Mouse (Mus musculus) heart, adult 11 months (tissue): ENCODE results near the gene Flt3l.
"Not testable (repeated sequence)": the region's sequence is repeated elsewhere in the genome, so short reads cannot be mapped to it uniquely, and the experiment has no call there.

ENCODE experiments used
- DNase-seq: peaks from one replicate; pipeline ENCODE4 v3.0.0; 2022

The Flt3l gene

GRCm38 (mm10) chr7:45135993-45136567 lies at the start of gene Flt3l, which contains the start of gene Gm45713:
Gene Flt3l (minus strand): TSS chr7:45136432.
Gene Gm45713 (minus strand): TSS chr7:45136231.
- peak; percentile 100 for DNase-seq

DNA sequence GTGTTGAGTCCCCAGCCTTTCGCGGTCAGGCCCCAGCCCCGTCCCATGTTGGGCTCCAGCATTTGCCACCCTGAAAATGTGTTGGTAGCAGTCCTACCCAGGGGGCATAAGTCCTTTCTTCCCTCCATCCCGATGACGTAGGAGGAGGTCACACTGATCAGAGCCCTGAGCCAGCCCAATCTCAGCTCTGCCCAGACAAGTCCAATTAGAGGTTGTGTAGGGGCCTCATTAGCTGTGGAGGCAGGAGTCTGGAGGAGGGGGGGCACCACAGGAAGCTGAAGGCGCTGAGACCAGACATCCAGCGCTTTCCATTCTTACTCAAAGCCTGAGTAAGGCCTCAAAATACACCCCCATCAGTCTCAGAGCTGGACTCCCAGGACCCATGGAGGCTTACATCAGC lies 49.7 kb upstream of the Flt3l start:
- no peak for DNase-seq

- DNase-seq = no peak
Observed at GRCm38 (mm10) chr7:45183672-45184071, 47.4 kb upstream of the Flt3l start.

GRCm38 (mm10) chr7:45182606-45183005 lies 46.4 kb upstream of the Flt3l start:
- DNase-seq = no peak

- DNase-seq = peak; percentile 99
Observed at GRCm38 (mm10) chr7:45182199-45182601, 46.0 kb upstream of the Flt3l start.

GRCm38 (mm10) chr7:45181540-45181939 lies 45.3 kb upstream of the Flt3l start:
- no peak for DNase-seq

- no peak for DNase-seq
Observed at GRCm38 (mm10) chr7:45180896-45181477, 44.8 kb upstream of the Flt3l start, which contains the start of gene Pth2. Gene Pth2 (plus strand): TSS chr7:45180995.

DNA sequence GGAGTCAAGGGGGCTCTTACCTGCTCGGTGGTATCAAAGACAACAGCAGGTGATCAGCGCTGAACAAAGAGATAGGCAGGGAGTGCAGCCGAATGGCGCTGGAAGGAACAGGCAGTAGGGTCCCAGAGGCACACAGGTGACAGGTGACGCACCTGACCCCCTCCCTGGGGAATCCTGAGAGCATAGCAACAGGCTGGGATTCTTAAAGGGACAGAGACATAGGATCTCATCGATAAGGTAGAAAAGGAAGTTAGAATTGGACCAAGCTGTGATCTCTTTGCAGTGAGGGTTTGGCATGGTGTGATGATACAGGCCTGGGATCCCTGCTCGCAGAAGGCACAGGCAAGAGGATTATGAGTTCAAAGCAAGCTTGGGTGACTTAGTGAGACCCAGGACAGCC lies 43.2 kb upstream of the Flt3l start, which contains the start of gene Gfy:
Gfy (minus strand) TSS at position 101 of the 400 bp plus-strand sequence.
- DNase-seq = no peak

DNA sequence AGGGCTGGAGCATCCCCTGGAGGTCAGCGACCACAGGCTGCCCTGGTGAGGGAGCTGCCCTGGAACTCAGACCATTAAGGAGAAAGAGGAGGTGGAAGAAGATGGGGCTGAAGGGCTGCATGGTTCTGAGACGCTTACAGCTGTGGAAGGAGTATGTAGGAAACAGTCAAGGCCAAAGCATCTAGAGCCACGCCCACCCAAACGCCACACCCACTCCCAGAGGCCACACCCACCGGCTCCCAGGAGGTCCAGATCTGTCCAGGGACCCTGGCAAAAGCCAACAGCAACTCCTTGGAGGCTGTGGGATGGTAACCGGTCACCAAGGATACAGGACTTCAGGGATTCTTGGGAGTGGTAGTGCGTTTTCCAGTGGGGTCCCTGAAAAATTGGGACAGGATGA lies 42.3 kb upstream of the Flt3l start:
- DNase-seq = no peak

DNA sequence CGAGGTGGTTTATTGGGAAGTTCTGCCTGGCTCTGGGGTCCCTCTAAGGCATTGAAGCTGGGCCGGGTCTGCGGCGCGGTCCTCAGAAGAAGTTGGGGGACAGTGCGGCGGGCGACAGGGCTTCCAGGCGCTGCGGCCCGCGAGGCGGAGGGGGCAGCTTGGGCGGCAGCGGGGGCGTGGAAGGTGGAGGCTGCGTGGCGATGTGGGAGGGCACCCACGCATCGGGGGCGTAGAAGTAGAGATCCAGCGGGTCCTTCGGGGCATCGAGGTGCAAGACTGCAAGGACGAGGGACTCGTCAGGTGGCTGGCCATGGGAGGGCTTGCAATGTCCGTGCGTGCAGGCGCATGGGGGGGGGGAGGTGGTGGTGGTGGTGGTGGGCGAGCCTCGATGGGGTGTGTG lies 40.1 kb upstream of the Flt3l start:
- no peak for DNase-seq

DNA sequence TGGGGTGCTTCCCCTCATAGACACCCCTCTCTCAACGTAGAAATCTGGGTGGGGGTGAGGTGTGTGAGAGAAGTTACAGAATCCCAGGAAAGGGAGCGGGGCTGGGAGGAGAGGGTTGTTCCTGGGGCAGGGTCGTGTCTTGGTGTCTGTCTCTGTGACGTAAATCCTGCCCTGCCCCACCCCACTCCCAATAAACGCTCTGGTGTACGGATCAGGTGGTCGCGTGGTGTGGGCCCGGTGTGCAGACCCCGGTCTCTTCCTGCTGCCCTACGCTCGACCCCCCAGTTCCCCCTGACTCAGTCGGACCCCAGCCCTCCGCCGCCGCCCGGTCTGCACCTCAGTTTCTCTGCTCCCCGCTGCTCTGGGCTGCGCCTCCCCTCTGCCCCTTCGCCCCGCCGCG lies 39.7 kb upstream of the Flt3l start:
- DNase-seq = no peak

GRCm38 (mm10) chr7:45175398-45175797 lies 39.2 kb upstream of the Flt3l start:
- DNase-seq = no peak

DNA sequence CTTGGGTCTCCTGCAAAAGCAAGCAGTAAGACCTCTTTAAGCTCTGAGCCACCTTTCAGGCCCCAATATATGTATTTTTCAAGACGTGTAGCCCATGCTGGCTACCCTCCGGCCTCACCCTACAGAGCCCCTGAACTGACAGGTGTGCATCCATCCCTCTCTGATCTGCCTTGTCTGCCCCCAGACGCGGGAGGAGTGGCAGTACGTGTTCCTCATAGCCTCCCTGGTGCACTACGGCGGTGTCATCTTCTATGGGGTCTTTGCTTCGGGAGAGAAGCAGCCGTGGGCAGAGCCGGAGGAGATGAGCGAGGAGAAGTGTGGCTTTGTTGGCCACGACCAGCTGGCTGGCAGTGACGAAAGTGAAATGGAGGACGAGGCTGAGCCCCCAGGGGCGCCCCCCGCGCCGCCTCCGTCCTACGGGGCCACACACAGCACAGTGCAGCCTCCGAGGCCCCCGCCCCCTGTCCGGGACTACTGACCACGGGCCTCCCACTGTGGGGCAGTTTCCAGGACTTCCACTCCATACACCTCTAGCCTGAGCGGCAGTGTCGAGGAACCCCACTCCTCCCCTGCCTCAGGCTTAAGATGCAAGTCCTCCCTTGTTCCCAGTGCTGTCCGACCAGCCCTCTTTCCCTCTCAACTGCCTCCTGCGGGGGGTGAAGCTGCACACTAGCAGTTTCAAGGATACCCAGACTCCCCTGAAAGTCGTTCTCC lies 38.5 kb upstream of the Flt3l start:
- DNase-seq = no peak

GRCm38 (mm10) chr7:45173772-45174171 lies 37.5 kb upstream of the Flt3l start:
- not testable (repeated sequence) for DNase-seq

- no peak for DNase-seq
Observed at GRCm38 (mm10) chr7:45172974-45173373, 36.7 kb upstream of the Flt3l start.

DNA sequence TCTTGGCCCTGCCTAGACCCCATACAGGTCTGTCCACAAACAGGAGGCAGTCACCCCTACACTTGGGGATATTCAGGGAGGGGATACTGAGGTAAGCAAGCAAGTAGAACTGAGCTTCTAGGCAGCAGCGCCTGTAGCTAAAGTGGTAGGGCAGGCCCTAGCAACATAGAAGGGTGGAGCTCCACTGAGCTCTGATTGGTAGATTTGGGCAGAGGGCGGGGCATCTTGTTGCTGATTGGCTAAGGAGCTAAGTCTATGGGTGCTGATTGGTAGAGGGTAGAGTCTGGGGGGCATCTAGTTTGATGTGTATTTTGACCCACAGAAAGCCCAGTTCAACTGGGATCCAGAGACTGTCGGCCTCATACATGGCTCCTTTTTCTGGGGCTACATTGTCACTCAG lies 33.3 kb upstream of the Flt3l start:
- no peak for DNase-seq

- DNase-seq = no peak
Observed at GRCm38 (mm10) chr7:45168656-45169055, 32.4 kb upstream of the Flt3l start.

GRCm38 (mm10) chr7:45167761-45168445 lies 31.7 kb upstream of the Flt3l start:
- no peak for DNase-seq

DNA sequence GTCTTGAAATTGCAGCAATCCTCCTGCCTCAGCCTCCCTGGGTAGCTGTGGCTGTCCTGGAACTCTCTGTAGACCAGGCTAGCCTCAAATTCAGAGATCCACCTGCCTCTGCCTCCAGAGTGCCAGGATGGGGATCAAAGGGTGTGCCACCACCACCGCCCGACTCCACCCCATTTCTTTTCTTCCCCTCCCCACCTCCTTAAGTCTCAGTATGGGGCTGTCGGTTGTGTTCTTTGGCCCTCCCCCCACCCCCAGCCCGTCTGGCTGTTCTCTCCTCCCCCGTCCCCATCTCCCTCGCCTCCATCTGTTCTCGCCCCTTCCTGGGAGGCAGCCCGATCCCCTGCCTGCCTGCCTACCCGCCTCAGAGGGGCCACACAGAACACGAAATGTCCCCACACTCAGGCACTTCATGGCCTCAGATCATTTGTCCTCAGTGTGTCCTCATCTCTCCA lies 30.7 kb upstream of the Flt3l start:
- DNase-seq = no peak

- DNase-seq = no peak
Observed at GRCm38 (mm10) chr7:45165701-45166100, 29.5 kb upstream of the Flt3l start.

DNA sequence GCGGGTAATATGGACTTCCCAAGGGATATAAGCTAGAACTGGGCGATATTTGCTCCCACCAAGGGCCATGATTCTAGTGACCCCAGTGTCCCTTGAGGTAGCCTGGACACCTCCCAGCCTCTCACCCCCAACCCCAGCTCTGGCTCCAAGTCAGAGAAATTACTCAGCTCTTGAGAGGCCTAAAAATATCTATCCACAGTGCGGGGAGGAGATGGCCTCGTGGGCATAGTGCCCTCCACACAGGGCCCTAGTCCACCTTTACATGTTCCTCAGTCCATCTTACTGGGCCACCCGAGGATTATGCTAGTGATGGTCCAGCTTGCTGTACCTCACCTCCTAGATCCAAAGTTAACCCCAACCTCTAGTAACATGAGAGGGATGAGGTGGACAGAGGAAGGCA lies 28.6 kb upstream of the Flt3l start:
- no peak for DNase-seq

- peak; percentile 94 for DNase-seq
Observed at GRCm38 (mm10) chr7:45163735-45164490, 27.7 kb upstream of the Flt3l start, which contains the start of gene Slc17a7. Gene Slc17a7 (plus strand): TSS chr7:45163949.
